Mouse (Mus musculus) R1 (cell line): ENCODE measurements around the gene Stra8.

Experiments used
- DNase-seq: peaks from one replicate; pipeline ENCODE4 v3.0.0-alpha.2; 2018; ENCODE audit warnings: low read depth, low spot score

Stra8 gene

GRCm38 (mm10) chr6:34942446-34942845 lies 22.5 kb downstream of the Stra8 start:
- no peak for DNase-seq

- DNase-seq: no peak
Measured at GRCm38 (mm10) chr6:34943499-34943898, 23.5 kb downstream of the Stra8 start.

- no peak for DNase-seq
Measured at GRCm38 (mm10) chr6:34946486-34947079, 26.6 kb downstream of the Stra8 start.

- DNase-seq: peak; percentile 66
Measured at GRCm38 (mm10) chr6:34948461-34948860, 28.5 kb downstream of the Stra8 start.

- no peak for DNase-seq
Measured at GRCm38 (mm10) chr6:34951518-34951917, 31.6 kb downstream of the Stra8 start.

- no peak for DNase-seq
Measured at GRCm38 (mm10) chr6:34951956-34952667, 32.1 kb downstream of the Stra8 start.

GRCm38 (mm10) chr6:34954926-34955861 lies 35.2 kb downstream of the Stra8 start:
- DNase-seq: peak; percentile 78

- DNase-seq: peak; percentile 38
Measured at GRCm38 (mm10) chr6:34955862-34956241, 35.9 kb downstream of the Stra8 start.

GRCm38 (mm10) chr6:34959131-34959530 lies 39.2 kb downstream of the Stra8 start:
- no peak for DNase-seq

- no peak for DNase-seq
Measured at GRCm38 (mm10) chr6:34964550-34964949, 44.6 kb downstream of the Stra8 start.

GRCm38 (mm10) chr6:34965819-34966539 lies 46.0 kb downstream of the Stra8 start:
- no peak for DNase-seq

GRCm38 (mm10) chr6:34971181-34971580 lies 51.2 kb downstream of the Stra8 start:
- no peak for DNase-seq

GRCm38 (mm10) chr6:34979291-34979690 lies 59.3 kb downstream of the Stra8 start:
- no peak for DNase-seq

- no peak for DNase-seq
Measured at GRCm38 (mm10) chr6:34980661-34981060, 60.7 kb downstream of the Stra8 start.

GRCm38 (mm10) chr6:34987085-34987645 lies 67.2 kb downstream of the Stra8 start:
- no peak for DNase-seq

- peak; percentile 74 for DNase-seq
Measured at GRCm38 (mm10) chr6:34988081-34988761, 68.3 kb downstream of the Stra8 start, which contains the start of gene Slc23a4. Gene Slc23a4, minus strand, starts transcription at chr6:34988404.
